Mouse (Mus musculus): ENCODE data around the gene Ciao1. TPM values are rescaled to one million over a fixed set of nuclear protein-coding genes. Genes with fewer than 3 reads are reported as not detected.
"Not testable (repeated sequence)": the region's sequence is repeated elsewhere in the genome, so short reads cannot be mapped to it uniquely, and the experiment has no call there.

Gene Ciao1
- total RNA-seq (2021): 10 to 100 TPM; 76.1 to 85.1 TPM
- long read RNA-seq, experiment 1, transcript Ciao1-201 (7 exons, 3,075 nt): major isoform, 19 of 31 reads
- long read RNA-seq, experiment 1, partial matches to known transcripts: 2 of 31 reads
- long read RNA-seq, experiment 1, other reads (novel, unspliced or antisense): 7 of 31 reads
- long read RNA-seq, experiment 2, transcript Ciao1-201 (7 exons, 3,075 nt): major isoform, 38 of 50 reads
- long read RNA-seq, experiment 2, partial matches to known transcripts: 0 of 50 reads
- long read RNA-seq, experiment 2, other reads (novel, unspliced or antisense): 11 of 50 reads

DNA sequence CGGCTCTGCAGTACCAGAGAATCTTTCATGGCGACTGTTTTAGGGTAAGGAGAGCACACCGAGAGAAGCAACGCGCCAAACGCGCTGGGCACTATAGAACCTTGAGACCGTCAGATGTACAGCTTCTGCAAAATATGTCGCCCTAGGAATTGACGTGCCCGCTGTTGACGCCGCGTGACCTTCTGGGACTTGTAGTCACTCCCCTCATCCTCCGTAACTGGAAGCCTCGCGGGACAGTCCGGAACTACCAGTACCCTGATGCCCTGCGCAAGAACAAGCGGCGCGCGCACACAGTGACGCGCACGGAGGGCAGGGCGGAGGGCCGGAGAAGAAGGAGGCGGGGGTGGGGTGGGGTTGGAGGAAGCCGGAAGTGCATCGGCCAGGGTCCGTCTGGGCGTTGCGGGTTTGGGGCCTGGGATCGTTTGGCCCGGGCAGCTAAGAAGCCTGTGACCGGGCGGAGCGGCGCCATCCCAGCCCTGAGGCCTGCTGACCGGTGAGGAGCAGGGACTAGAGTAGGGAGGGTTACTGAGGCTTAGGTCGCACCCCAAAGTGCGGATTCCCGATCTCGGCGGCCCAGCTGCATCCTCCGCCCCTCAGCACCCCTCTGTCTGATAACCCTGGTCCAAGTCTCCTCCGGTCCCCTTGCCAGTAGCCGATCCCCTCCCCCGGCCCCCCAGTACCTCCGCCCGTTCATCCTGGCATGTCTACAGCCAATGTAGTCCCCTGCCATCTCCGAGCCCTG lies at the start of gene Ciao1, which contains the start of gene Tmem127:
Gene Ciao1 (minus strand): TSS at position 225 of the 742 bp plus-strand sequence.
Gene Tmem127 (plus strand): TSS at position 317 of the 742 bp plus-strand sequence.
- TF ChIP-seq CTCF (conservative IDR thresholded peaks at IDR 0.05): peak; percentile 37

DNA sequence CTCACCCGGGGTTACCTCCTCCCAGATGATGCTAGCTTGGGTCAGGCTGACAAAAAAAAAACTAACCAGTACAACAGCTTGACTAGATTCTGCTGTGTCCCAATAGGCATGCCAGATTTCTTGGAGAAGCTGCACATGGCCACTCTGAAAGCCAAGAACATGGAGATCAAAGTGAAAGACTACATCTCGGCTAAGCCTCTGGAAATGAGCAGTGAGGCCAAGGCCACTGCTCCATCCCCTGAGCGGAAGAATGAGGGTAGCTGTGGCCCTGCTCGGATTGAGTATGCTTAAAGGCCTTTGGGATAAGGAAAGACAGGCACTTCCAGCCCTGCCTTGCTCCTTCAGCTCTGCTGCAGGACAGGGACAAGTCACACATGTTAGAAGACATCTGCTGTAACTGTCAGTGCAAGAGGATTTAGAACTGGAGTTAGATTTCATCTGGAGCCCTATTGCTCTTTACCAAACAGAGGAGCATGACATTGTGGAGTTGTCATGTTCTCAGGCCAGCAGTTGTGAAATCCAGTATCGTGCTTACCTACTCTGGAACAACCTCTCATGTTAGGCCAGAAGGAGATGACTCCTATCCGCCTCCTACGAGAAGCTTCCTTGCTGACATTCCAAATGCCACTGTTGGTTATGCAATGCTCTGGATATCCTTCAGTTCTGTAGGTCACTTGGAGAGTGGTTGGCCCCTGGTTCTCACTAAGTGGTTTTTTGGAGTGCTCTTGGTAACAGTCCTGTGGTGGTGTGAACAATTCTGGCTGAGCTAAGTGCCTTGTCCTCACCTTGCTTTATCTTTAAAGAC lies 49.6 kb upstream of the Ciao1 start:
- no peak for DNase-seq (ENCODE audit: low spot score in 2 of 2)
- TF ChIP-seq CTCF (conservative IDR thresholded peaks at IDR 0.05): no peak
- H3K27ac ChIP-seq: no peak overlapping the region

More for the DNA sequence above, at the start of gene Ciao1, which contains the start of gene Tmem127:
- Histone ChIP-seq H3K4me3 (peak within 1 kb of the TSS; percentile 94), H3K27ac (peak within 1 kb of the TSS; percentile 96)
- peak; percentile 95 to 98 for DNase-seq (ENCODE audit: low spot score in 2 of 2)

DNA sequence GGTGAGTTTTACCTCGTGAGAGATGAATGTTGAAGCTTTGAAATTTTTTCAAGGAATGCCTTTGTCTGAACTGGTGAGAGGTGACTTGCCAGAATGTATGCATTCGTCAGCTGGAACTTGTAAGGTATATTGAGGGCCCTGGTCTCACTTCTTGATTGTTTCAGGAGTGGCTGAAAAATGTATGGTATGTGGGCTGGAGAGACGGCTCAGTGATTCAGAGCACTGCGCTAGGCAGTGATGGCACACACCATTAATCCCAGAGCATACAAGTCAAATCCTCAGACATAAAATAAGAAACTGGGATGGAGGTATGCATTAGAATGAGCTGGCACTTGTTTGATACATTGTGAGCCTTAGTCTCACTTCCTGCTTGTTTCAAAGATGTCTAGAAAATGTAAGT lies 44.6 kb upstream of the Ciao1 start:
- no peak overlapping the region for H3K4me3 ChIP-seq
- no peak for DNase-seq (ENCODE audit: low spot score in 2 of 2)
- H3K27ac ChIP-seq: no peak overlapping the region
- no peak for TF ChIP-seq CTCF (conservative IDR thresholded peaks at IDR 0.05)

More for the DNA sequence above, 49.6 kb upstream of the Ciao1 start:
- H3K4me3 ChIP-seq: no peak overlapping the region

DNA sequence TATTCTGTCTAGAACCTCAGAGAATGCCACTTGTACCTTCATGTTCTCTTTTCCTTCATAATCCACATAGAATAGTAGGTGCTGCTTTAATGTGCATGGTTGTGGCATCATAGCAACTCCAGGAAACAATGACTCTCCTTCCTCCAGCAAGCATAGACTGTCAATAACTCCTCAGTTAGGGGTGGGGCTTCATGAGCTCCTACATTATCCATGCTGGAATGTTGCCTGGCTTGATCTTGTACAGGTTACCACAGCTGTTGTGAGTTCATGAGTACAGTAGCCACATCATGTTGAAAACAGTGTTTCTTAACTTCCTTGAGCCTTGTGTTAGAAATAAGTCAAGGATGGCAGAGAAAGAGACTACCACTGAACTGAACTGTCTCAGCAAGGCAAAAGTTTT lies 30.5 kb upstream of the Ciao1 start:
- TF ChIP-seq CTCF (conservative IDR thresholded peaks at IDR 0.05): no peak
- no peak for DNase-seq (ENCODE audit: low spot score in 2 of 2)
- no peak overlapping the region for H3K27ac ChIP-seq
- no peak overlapping the region for H3K4me3 ChIP-seq

DNA sequence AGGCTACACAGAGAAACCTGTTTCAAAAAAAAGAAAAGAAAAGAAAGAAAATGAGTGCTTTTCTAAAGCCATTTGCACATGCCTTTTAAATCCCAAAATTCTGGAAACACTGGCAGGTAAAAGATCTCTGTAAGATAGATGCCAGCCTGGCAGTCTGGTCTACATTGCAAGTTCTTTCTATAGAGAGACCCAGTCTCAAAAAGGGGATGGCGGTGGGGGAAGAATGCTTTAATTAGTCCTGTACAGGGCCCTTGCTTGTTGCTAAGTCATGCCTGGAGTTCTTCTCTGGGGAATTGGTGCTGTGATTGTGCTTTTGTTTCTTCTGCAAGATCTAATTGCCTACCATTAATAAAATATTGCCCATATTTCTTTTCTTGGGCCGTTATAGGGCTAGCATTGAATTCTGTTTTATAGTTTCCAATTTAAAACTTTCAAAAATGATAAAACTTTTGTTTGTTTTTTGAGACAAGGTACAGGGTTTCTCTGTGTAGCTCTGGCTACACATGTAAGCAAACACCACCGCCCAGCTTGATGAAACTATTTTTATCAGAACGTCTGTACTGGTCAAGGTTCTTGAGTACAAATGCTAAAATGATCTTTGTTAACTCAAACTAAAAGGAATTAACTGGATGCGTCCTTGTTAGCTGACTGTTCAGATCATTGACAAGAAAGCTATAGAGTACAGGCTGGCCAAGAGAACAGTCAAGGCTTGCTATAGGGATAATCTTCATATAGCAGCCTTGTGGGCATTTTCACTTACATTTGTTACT lies 28.1 kb upstream of the Ciao1 start:
- H3K4me3 ChIP-seq: no peak overlapping the region
- no peak overlapping the region for H3K27ac ChIP-seq
- no peak for TF ChIP-seq CTCF (conservative IDR thresholded peaks at IDR 0.05)
- DNase-seq (ENCODE audit: low spot score in 2 of 2): no peak

DNA sequence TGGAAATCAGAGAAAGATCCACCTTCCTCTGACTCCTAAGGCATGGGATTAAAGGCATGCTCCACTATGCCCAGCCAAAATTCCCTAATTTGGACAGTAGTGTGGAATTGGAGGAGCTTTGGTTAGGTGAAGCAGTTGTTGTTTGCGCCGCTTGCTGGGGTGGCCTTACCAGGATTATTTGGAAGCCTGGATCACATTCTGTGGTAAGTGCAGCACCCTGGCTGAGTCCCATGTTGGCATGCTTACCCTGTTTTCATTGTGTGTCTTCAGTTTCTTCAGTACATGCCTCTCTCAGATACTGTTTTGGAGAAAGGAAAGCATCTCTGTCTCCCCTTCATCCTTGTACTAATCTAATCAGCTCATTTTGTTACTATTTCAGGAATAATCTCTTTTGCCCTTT lies 27.0 kb upstream of the Ciao1 start:
- no peak overlapping the region; the same call in 1 of the 2 replicates for H3K27ac ChIP-seq
- no peak for DNase-seq (ENCODE audit: low spot score in 2 of 2)
- TF ChIP-seq CTCF (conservative IDR thresholded peaks at IDR 0.05): no peak

DNA sequence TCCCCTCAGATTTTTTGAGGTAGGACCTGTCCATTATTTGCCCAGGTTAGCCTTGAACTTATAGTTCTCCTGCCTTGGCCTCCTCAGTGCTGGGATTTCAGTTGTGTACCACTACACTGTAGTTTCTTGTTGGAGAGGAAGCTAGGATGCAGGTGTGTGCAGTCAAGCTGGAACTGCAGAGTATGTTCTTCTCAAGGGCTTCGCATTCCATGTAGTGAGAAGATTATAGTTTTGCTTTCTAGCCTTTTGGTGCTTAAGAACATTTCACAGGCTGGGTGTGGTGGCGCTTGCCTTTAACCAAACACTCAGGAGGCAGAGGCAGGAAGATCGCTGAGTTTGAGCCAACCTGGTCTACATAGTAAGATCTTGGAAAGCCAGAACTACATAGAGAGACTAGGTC lies 25.2 kb upstream of the Ciao1 start:
- Histone ChIP-seq H3K4me3 (no peak overlapping the region), H3K27ac (no peak overlapping the region)
- TF ChIP-seq CTCF (conservative IDR thresholded peaks at IDR 0.05): no peak
- no peak for DNase-seq (ENCODE audit: low spot score in 2 of 2)

More for the DNA sequence above, 27.0 kb upstream of the Ciao1 start:
- H3K4me3 ChIP-seq: no peak overlapping the region

DNA sequence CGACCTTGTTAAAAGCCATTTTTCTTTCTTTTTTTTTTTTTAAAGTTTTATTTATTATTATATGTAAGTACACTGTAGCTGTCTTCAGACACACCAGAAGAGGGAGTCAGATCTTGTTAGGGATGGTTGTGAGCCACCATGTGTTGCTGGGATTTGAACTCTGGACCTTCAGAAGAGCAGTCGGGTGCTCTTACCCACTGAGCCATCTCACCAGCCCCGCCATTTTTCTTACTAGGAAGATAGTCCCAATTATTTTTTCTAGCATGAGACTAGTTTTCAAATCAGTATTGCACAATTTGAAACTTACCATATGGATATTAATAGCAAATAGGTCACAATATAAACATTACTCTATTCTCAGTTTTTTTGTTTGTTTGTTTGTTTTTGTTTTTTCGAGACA lies 24.4 kb upstream of the Ciao1 start:
- not testable (repeated sequence) for H3K4me3 ChIP-seq; H3K27ac ChIP-seq; DNase-seq (ENCODE audit: low spot score in 2 of 2)

DNA sequence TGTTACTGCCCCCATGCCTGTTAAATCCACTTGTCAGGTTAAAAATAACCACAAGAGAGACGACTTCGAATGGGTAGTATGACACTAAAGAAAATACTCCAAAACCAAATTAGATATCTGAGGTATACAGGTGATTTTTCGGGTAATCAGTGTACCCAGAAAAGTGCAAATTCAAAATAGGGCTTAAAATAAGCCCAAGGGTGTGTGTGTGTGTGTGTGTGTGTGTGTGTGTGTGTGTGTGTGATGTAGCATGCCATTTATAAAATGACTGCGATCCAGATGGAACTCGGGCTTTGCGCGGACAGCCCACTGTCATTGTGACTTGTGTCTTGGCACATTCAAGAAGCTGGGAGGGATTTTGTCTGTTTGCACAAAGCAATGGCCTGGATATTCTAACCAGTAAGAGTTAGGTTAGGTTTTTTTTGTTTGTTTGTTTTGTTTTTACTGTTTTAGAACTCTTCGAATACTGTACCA lies 23.5 kb upstream of the Ciao1 start:
- no peak for TF ChIP-seq CTCF (conservative IDR thresholded peaks at IDR 0.05)
- no peak for DNase-seq (ENCODE audit: low spot score in 2 of 2)
- H3K27ac ChIP-seq: peak overlapping the region; percentile 93
- H3K4me3 ChIP-seq: peak overlapping the region; percentile 96

DNA sequence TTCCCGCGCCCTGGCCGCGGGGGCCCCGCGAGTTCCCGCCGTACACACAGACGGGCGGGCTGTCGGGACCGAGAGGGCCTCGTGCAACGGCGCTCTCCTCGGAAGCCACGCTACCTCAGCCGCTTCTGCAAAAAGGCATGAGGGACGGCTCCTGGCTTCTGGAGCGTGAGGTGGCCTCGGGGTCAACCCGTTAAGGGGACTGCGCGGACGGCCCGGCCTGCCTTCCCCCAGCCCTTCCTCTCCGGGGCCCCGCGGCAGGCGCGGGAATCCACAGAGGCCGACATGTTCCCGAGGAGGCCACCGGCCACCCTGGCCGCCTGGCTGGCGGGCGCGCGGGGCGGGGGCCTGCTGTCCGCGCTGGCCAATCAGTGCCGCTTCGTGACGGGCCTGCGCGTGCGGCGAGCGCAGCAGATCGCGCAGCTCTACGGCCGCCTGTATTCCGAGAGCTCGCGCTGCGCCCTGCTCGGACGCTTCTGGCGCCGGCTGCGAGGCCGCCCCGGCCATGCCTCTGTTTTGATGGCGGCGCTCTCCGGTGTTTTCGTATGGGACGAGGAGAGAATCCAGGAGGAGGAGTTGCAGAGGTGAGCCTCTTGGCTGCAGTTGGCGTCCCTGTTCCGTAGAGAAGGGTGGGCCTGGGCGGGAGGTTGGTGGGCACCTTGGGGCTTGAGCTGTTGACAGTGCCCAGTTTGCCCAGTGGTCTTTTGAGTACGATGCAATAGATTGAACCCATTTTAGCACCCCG lies 22.9 kb upstream of the Ciao1 start:
- peak overlapping the region; percentile 96 for H3K4me3 ChIP-seq
- H3K27ac ChIP-seq: peak overlapping the region; percentile 93
- no peak for TF ChIP-seq CTCF (conservative IDR thresholded peaks at IDR 0.05)
- DNase-seq (ENCODE audit: low spot score in 2 of 2): peak; percentile 74 to 81

DNA sequence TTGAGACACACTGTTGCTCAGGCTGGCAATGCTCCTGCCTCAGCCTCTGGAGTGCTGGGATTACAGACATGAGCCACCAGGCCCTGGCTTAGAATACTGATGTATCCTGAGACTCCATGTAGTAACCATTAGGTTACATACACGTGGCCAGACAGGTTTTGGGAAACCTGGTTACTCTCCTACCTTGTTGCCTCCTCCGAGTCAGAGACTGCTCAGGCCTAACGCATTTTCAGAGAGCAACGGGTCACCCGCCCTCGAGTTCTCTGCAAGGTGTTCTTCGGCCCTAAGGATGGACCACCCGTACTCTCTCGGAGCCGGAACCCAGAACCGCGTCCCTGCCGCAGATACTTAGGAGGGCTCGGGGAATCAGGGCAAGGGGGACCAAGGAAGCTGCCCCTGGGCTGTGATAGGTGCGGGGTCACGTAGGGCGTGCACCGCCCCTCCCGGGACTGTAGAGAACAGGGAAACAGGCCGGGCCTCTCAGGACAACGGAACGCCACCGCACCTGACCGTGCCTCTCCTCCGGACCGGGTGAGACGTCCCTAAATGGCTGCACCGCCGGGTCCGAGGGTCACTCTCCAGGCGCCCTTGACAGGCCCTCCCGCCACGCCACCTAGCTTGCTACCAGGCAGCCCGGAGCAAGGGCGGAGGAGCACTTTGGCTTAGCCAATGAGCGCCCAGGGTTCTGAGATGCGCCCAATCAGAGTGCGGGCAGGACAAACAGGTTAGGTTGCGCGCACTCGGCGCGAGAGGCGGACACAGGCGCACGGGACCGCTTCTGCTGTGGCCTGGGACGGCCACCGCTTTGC lies 22.1 kb upstream of the Ciao1 start, which contains the start of gene Stard7:
Gene Stard7 (plus strand): TSS at position 728 of the 809 bp plus-strand sequence.
- H3K27ac ChIP-seq: peak within 1 kb of the TSS; percentile 93
- DNase-seq (ENCODE audit: low spot score in 2 of 2): peak; percentile 93 to 97
- TF ChIP-seq CTCF (conservative IDR thresholded peaks at IDR 0.05): peak; percentile 54
- peak within 1 kb of the TSS; percentile 96 for H3K4me3 ChIP-seq
